Mouse (Mus musculus) gastrocnemius, postnatal 4 days (tissue): ENCODE data around the gene Cntnap1. TPM values are rescaled to one million over a fixed set of nuclear protein-coding genes. Genes with fewer than 3 reads are reported as not detected.
"Not testable (repeated sequence)": the region's sequence is repeated elsewhere in the genome, so short reads cannot be mapped to it uniquely, and the experiment has no call there.

Experiments
- DNase-seq, 2 experiments: peaks; one replicate each; pipeline ENCODE4 v3.0.0; 2021 to 2022; ENCODE audit warnings: low spot score in 2 of 2, mixed read lengths in 2 of 2
- long read RNA-seq, 2 experiments: library from polyadenylated mRNA; stranded (forward); transcript quantifications; one replicate each; pipeline ENCODE4 v2.0.0; 2021
- total RNA-seq, 2 experiments: library from RNA; stranded (reverse); gene quantifications; 2 replicates each; pipeline ENCODE4 v1.2.3; 2021

Cntnap1 gene
- total RNA-seq = 1 to 10 TPM; 3.2 to 4.1 TPM
- long read RNA-seq, experiment 1, partial matches to known transcripts = 0 of 1 reads
- long read RNA-seq, experiment 1, other reads (novel, unspliced or antisense) = 1 of 1 reads
- long read RNA-seq, experiment 2 = 0 reads

- DNase-seq = peak; percentile 64 to 81
These were observed at the start of gene Cntnap1 for GRCm38 (mm10) chr11:101170354-101170810. Gene Cntnap1, plus strand, starts transcription at chr11:101170523.

- no peak for DNase-seq
These were observed 49.7 kb upstream of the Cntnap1 start for GRCm38 (mm10) chr11:101120545-101121188.

- DNase-seq = not testable (repeated sequence)
These were observed 45.8 kb upstream of the Cntnap1 start for GRCm38 (mm10) chr11:101124494-101124893.

GRCm38 (mm10) chr11:101125008-101125407 is 45.3 kb upstream of the Cntnap1 start:
- DNase-seq = not testable (repeated sequence)

- DNase-seq = no peak
These were observed 43.2 kb upstream of the Cntnap1 start for GRCm38 (mm10) chr11:101127075-101127474.

GRCm38 (mm10) chr11:101128996-101129577 is 41.2 kb upstream of the Cntnap1 start:
- no peak for DNase-seq

- peak; percentile 27 to 39 for DNase-seq
These were observed 40.1 kb upstream of the Cntnap1 start for GRCm38 (mm10) chr11:101130056-101130756.

- DNase-seq = no peak
These were observed 39.1 kb upstream of the Cntnap1 start for GRCm38 (mm10) chr11:101131187-101131586.

GRCm38 (mm10) chr11:101131701-101132100 is 38.6 kb upstream of the Cntnap1 start:
- peak in 1 of 2 experiments; percentile 45 for DNase-seq

GRCm38 (mm10) chr11:101133037-101133436 is 37.3 kb upstream of the Cntnap1 start:
- no peak for DNase-seq

GRCm38 (mm10) chr11:101134217-101134865 is 36.0 kb upstream of the Cntnap1 start:
- DNase-seq = no peak

GRCm38 (mm10) chr11:101137000-101137399 is 33.3 kb upstream of the Cntnap1 start:
- DNase-seq = no peak

GRCm38 (mm10) chr11:101138536-101139181 is 31.7 kb upstream of the Cntnap1 start:
- no peak for DNase-seq

GRCm38 (mm10) chr11:101140164-101140819 is 30.0 kb upstream of the Cntnap1 start:
- DNase-seq = no peak

GRCm38 (mm10) chr11:101141088-101141487 is 29.2 kb upstream of the Cntnap1 start:
- no peak for DNase-seq

- no peak for DNase-seq
These were observed 27.9 kb upstream of the Cntnap1 start for GRCm38 (mm10) chr11:101142215-101142967.

- DNase-seq = no peak
These were observed 26.7 kb upstream of the Cntnap1 start for GRCm38 (mm10) chr11:101143338-101144225.

- DNase-seq = no peak
These were observed 23.9 kb upstream of the Cntnap1 start for GRCm38 (mm10) chr11:101146377-101146776.

GRCm38 (mm10) chr11:101148751-101149150 is 21.6 kb upstream of the Cntnap1 start:
- no peak for DNase-seq
